Mouse (Mus musculus): ENCODE data around the gene Tyro3. TPM values are rescaled to one million over a fixed set of nuclear protein-coding genes. Genes with fewer than 3 reads are reported as not detected.

Tyro3 gene
- polyA plus RNA-seq, 1 experiment from 2014 or later, result 27.9 TPM

- Histone ChIP-seq H3K27me3 (ENCODE audit: low read depth, poor library complexity, severe bottlenecking) (no peaks in the 10 kb centered on the region), H3K36me3 (no peaks in the 10 kb centered on the region), H3K4me1 (no peaks in the 10 kb centered on the region), H3K4me3 (no peak overlapping the region), H3K27ac (replicated peaks) (no peak overlapping the region), H3K9me3 (replicated peaks) (0 out of 2 replicates have a peak, but pooled peaks cover 3% of the 10 kb centered on the region)
- no peak for DNase-seq (ENCODE audit: low spot score)
- 78% methylated on average over 6 of the region's 6 CpGs for WGBS
These were observed 44.5 kb downstream of the Tyro3 start for GRCm38 (mm10) chr2:119842000-119842399.

- no peak overlapping the region for H3K4me3 ChIP-seq
- 94% methylated on average over 4 of the region's 4 CpGs for WGBS
- H3K4me1 ChIP-seq, result no peaks in the 10 kb centered on the region
- no peak overlapping the region for H3K27ac ChIP-seq (replicated peaks)
- 0 out of 2 replicates have a peak, but pooled peaks cover 3% of the 10 kb centered on the region for H3K9me3 ChIP-seq (replicated peaks)
- H3K36me3 ChIP-seq, result no peaks in the 10 kb centered on the region
- H3K27me3 ChIP-seq (ENCODE audit: low read depth, poor library complexity, severe bottlenecking), result no peaks in the 10 kb centered on the region
- no peak for DNase-seq (ENCODE audit: low spot score)
These were observed 46.0 kb downstream of the Tyro3 start for GRCm38 (mm10) chr2:119843526-119843925.

GRCm38 (mm10) chr2:119845882-119846546, 48.5 kb downstream of the Tyro3 start:
- Histone ChIP-seq H3K9me3 (replicated peaks) (0 out of 2 replicates have a peak, but pooled peaks cover 3% of the 10 kb centered on the region), H3K36me3 (no peaks in the 10 kb centered on the region), H3K27ac (replicated peaks) (no peak overlapping the region), H3K27me3 (ENCODE audit: low read depth, poor library complexity, severe bottlenecking) (no peaks in the 10 kb centered on the region), H3K4me1 (no peaks in the 10 kb centered on the region), H3K4me3 (no peak overlapping the region)
- 75% methylated on average over 2 of the region's 2 CpGs for WGBS
- no peak for DNase-seq (ENCODE audit: low spot score)

DNA sequence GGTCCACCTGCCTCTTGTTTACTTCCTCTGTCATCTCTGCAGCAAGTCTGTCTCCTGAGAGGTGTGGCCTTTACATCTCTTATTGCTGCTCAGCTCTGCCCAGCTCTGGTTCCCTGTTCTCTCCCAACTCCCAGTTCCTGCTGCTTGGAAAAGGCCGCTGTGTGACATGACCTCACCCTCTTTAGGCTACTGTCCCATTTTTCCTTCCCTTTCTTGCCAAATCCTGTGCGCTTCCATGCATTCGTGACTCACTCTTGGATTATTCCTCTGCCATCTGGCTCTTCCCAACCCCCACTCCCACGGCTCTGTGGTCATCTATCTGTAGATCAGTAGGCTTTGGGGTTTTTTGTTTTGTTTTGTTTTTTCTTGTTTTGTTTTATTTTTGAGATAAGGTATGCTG, 49.4 kb downstream of the Tyro3 start:
- WGBS, result 77% methylated on average over 4 of the region's 4 CpGs
- no peaks in the 10 kb centered on the region for H3K27me3 ChIP-seq (ENCODE audit: low read depth, poor library complexity, severe bottlenecking)
- no peaks in the 10 kb centered on the region for H3K36me3 ChIP-seq
- H3K9me3 ChIP-seq (replicated peaks), result 0 out of 2 replicates have a peak, but pooled peaks cover 3% of the 10 kb centered on the region
- H3K27ac ChIP-seq (replicated peaks), result no peak overlapping the region
- DNase-seq (ENCODE audit: low spot score), result no peak
- H3K4me1 ChIP-seq, result no peaks in the 10 kb centered on the region
- H3K4me3 ChIP-seq, result no peak overlapping the region

DNA sequence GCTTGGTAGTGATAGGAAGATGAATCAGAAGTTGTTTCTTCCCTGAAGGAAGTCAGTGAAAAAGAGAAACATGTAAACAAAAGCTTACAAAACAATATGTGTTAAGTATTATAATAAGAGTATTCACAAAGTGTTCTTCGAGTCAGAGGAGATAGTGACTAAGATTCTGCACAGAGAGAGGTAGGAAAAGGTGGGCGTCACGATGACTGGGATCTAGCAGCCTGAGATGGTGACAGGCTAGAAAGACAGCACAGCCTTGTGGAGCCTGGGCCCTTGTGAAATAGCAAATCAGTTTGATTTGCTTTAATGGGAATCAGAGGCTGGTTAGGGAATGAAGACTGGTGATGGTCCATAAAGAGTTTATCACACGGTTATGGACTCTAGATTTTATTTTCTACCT, 56.3 kb downstream of the Tyro3 start:
- no peak overlapping the region for H3K27ac ChIP-seq (replicated peaks)
- no peaks in the 10 kb centered on the region for H3K4me1 ChIP-seq
- H3K36me3 ChIP-seq, result no peaks in the 10 kb centered on the region
- H3K4me3 ChIP-seq, result no peak overlapping the region
- no peak for DNase-seq (ENCODE audit: low spot score)
- no peaks in the 10 kb centered on the region for H3K9me3 ChIP-seq (replicated peaks)
- no peaks in the 10 kb centered on the region for H3K27me3 ChIP-seq (ENCODE audit: low read depth, poor library complexity, severe bottlenecking)
- WGBS, result 87% methylated on average over 4 of the region's 4 CpGs

DNA sequence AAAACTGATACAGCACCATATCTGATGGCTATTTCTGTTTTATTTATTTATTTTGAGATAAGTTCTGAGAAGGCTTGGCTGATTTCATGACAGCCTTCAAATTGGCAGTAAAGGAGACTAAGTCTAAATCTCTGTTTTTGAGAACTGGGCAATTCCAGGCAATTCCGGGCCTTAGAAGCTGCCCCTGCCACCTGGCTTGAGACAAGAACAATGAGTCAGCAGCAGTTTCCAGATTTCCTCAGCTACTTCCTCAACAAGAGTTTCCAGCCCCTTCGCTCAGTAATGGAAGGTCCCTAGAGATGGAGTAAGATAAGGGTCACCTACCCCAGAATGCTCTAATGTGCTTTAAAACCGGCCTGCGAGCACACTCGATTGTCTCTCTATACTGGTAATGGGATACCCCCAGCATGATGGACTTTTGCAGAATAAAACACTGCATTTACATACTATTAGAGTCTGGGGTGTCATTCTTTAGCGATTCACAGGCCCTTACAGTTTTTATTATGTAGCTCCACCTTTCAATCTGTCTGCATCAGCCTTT, 57.8 kb downstream of the Tyro3 start:
- no peaks in the 10 kb centered on the region for H3K27me3 ChIP-seq (ENCODE audit: low read depth, poor library complexity, severe bottlenecking)
- no peaks in the 10 kb centered on the region for H3K9me3 ChIP-seq (replicated peaks)
- WGBS, result 67% methylated on average over 6 of the region's 6 CpGs
- H3K36me3 ChIP-seq, result no peaks in the 10 kb centered on the region
- H3K4me1 ChIP-seq, result no peaks in the 10 kb centered on the region
- H3K4me3 ChIP-seq, result no peak overlapping the region
- H3K27ac ChIP-seq (replicated peaks), result no peak overlapping the region
- DNase-seq (ENCODE audit: low spot score), result no peak

- 86% methylated on average over 2 of the region's 2 CpGs for WGBS
- DNase-seq (ENCODE audit: low spot score), result no peak
These were observed 59.8 kb downstream of the Tyro3 start for GRCm38 (mm10) chr2:119857341-119857740.

DNA sequence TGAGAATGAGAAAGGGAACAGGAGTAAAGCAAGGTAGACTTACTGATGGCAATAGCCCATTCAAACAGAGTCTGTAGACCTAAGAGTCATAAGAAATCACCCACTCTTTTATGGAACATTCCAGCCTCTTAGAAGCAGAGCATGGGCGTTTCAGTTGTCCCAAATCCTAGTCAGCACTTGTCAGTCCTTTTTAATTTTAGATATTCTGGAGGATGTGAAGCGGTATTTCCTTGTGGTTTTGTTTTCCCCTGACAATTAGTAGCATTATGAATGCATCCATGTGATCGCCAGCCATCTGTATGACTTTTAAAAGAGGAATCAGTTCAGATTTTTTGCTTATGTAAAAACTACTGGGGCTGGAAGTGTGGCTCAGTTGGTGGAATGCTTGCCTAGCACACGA, 67.0 kb downstream of the Tyro3 start:
- Histone ChIP-seq H3K9me3 (replicated peaks) (no peaks in the 10 kb centered on the region), H3K4me1 (no peaks in the 10 kb centered on the region), H3K27me3 (ENCODE audit: low read depth, poor library complexity, severe bottlenecking) (0 out of 2 replicates have a peak, but pooled peaks cover 5% of the 10 kb centered on the region), H3K36me3 (no peaks in the 10 kb centered on the region), H3K4me3 (no peak overlapping the region), H3K27ac (replicated peaks) (no peak overlapping the region)
- no peak for DNase-seq (ENCODE audit: low spot score)
- WGBS, result 74% methylated on average over 4 of the region's 4 CpGs

More at GRCm38 (mm10) chr2:119857341-119857740, 59.8 kb downstream of the Tyro3 start:
- H3K4me3 ChIP-seq, result no peak overlapping the region
- H3K27ac ChIP-seq (replicated peaks), result no peak overlapping the region
- no peaks in the 10 kb centered on the region for H3K4me1 ChIP-seq
- no peaks in the 10 kb centered on the region for H3K9me3 ChIP-seq (replicated peaks)
- H3K27me3 ChIP-seq (ENCODE audit: low read depth, poor library complexity, severe bottlenecking), result no peaks in the 10 kb centered on the region
- no peaks in the 10 kb centered on the region for H3K36me3 ChIP-seq

Other genes with a start within 250 kb of the Tyro3 start
- gene Nusap1, start 179.4 kb upstream of the Tyro3 start, polyA plus RNA-seq (2016; fragmentation: Nextera tagmentation; extraction: Ambion mirVana), result 102 and 104 TPM in 2 replicates
- gene Oip5, start 179.3 kb upstream of the Tyro3 start, polyA plus RNA-seq (2016; fragmentation: Nextera tagmentation; extraction: Ambion mirVana), result 43.7 and 45.4 TPM in 2 replicates
- gene Ndufaf1, start 134.9 kb upstream of the Tyro3 start, polyA plus RNA-seq (2016; fragmentation: Nextera tagmentation; extraction: Ambion mirVana), result 46.2 TPM in 2 replicates
- 52.0 and 52.4 TPM in 2 replicates for gene Rtf1, start 122.7 kb upstream of the Tyro3 start, polyA plus RNA-seq (2016; fragmentation: Nextera tagmentation; extraction: Ambion mirVana)
- 0.73 and 1.4 TPM in 2 replicates for gene Itpka, start 55.4 kb upstream of the Tyro3 start, polyA plus RNA-seq (2016; fragmentation: Nextera tagmentation; extraction: Ambion mirVana)
- gene Ltk, start 37.3 kb upstream of the Tyro3 start, polyA plus RNA-seq (2016; fragmentation: Nextera tagmentation; extraction: Ambion mirVana), result 0.11 TPM in 1 of 2 replicates, not detected in the other
- gene Rpap1, start 10.2 kb upstream of the Tyro3 start, polyA plus RNA-seq (2016; fragmentation: Nextera tagmentation; extraction: Ambion mirVana), result 39.8 and 41.0 TPM in 2 replicates
- 23.5 and 28.2 TPM in 2 replicates for gene Mga, start 99.5 kb downstream of the Tyro3 start, polyA plus RNA-seq (2016; fragmentation: Nextera tagmentation; extraction: Ambion mirVana)
- 3.3 and 4.4 TPM in 2 replicates for gene Mapkbp1, start 175.0 kb downstream of the Tyro3 start, polyA plus RNA-seq (2016; fragmentation: Nextera tagmentation; extraction: Ambion mirVana)
- gene Jmjd7, start 229.8 kb downstream of the Tyro3 start, polyA plus RNA-seq (2016; fragmentation: Nextera tagmentation; extraction: Ambion mirVana), result 21.2 and 27.5 TPM in 2 replicates
- gene Gm28042, start 229.8 kb downstream of the Tyro3 start, polyA plus RNA-seq (2016; fragmentation: Nextera tagmentation; extraction: Ambion mirVana), result 5.2 and 6.8 TPM in 2 replicates
- gene Pla2g4b, start 235.7 kb downstream of the Tyro3 start, polyA plus RNA-seq (2016; fragmentation: Nextera tagmentation; extraction: Ambion mirVana), result 2.4 and 2.8 TPM in 2 replicates